1 mouse cellular context compared by ENCODE assay signal in genomic region chr4:150371580-150372380, GRCm38 (mm10).
A peak's percentile ranks its signal among the peaks of the same experiment; 100 is the strongest.
TF ChIP-seq lines count a peak whose summit lies in the region.

No protein-coding gene starts in this region.

TF ChIP-seq in MEL, 35 proteins besides CTCF, POLR2A, EP300 and RAD21 (continued from another document):
- peak; percentile 95 for TF ChIP-seq MXI1 (IDR thresholded peaks at IDR 0.05; ENCODE audit: low read depth, low read length)
- TF ChIP-seq MEF2A (IDR thresholded peaks at IDR 0.05; ENCODE audit: extremely low read depth, insufficient replicate concordance, low read depth, low read length, poor library complexity, severe bottlenecking) = no peak
- TF ChIP-seq MAFK (IDR thresholded peaks at IDR 0.05; ENCODE audit: borderline replicate concordance, low read depth, low read length) = no peak
- no peak for TF ChIP-seq ETS1 (IDR thresholded peaks at IDR 0.05; ENCODE audit: low read depth, low read length)
- TF ChIP-seq NELFE (IDR thresholded peaks at IDR 0.05; ENCODE audit: low read depth, low read length) = no peak
